Mouse (Mus musculus) MN1 (cell line): ENCODE data around the gene Arhgdig.
"Not testable (repeated sequence)": the region's sequence is repeated elsewhere in the genome, so short reads cannot be mapped to it uniquely, and the experiment has no call there.

Source experiments
- DNase-seq: peaks from one replicate; pipeline ENCODE4 v3.0.0-alpha.2; 2016; ENCODE audit warnings: low spot score

Arhgdig gene

GRCm38 (mm10) chr17:26204766-26205165, 2.8 kb downstream of the Arhgdig start:
- DNase-seq: no peak

- DNase-seq: no peak
These were observed 4.2 kb downstream of the Arhgdig start for GRCm38 (mm10) chr17:26203321-26203811.

- no peak for DNase-seq
These were observed 4.8 kb downstream of the Arhgdig start, which contains the start of gene Rgs11 for GRCm38 (mm10) chr17:26202737-26203136. Gene Rgs11 (plus strand): TSS chr17:26202951.

GRCm38 (mm10) chr17:26201998-26202397, 5.6 kb downstream of the Arhgdig start:
- peak; percentile 34 for DNase-seq

- peak; percentile 61 for DNase-seq
These were observed 6.5 kb downstream of the Arhgdig start for GRCm38 (mm10) chr17:26200831-26201705.

GRCm38 (mm10) chr17:26198892-26199291, 8.7 kb downstream of the Arhgdig start, which contains the start of gene Pdia2:
Gene Pdia2 (minus strand): TSS chr17:26199087.
- DNase-seq: no peak

GRCm38 (mm10) chr17:26192481-26193190, 14.9 kb downstream of the Arhgdig start:
- DNase-seq: no peak

GRCm38 (mm10) chr17:26191486-26191885, 16.1 kb downstream of the Arhgdig start:
- DNase-seq: not testable (repeated sequence)

GRCm38 (mm10) chr17:26188091-26188805, 19.3 kb downstream of the Arhgdig start:
- no peak for DNase-seq

- no peak for DNase-seq
These were observed 20.0 kb downstream of the Arhgdig start for GRCm38 (mm10) chr17:26187592-26187991.

GRCm38 (mm10) chr17:26181179-26181578, 26.4 kb downstream of the Arhgdig start:
- DNase-seq: no peak

GRCm38 (mm10) chr17:26178611-26179010, 29.0 kb downstream of the Arhgdig start:
- DNase-seq: no peak

- not testable (repeated sequence) for DNase-seq
These were observed 32.3 kb downstream of the Arhgdig start for GRCm38 (mm10) chr17:26175248-26175647.

- no peak for DNase-seq
These were observed 39.5 kb downstream of the Arhgdig start for GRCm38 (mm10) chr17:26168039-26168438.

- no peak for DNase-seq
These were observed 44.9 kb downstream of the Arhgdig start for GRCm38 (mm10) chr17:26162736-26163135.

GRCm38 (mm10) chr17:26151886-26152630, 55.5 kb downstream of the Arhgdig start:
- DNase-seq: no peak
